Mouse (Mus musculus) activated CD4-positive, CD25-positive, alpha-beta regulatory T cell (primary cell): ENCODE results near the gene Rpusd1. TPM values are rescaled to one million over a fixed set of nuclear protein-coding genes. Genes with fewer than 3 reads are reported as not detected.

Experiments used
- polyA plus RNA-seq, 2 experiments: library from polyadenylated mRNA; unstranded; fragments of 100-300 nt; shearing (Covaris generic); gene quantifications; one replicate each; pipeline ENCODE4 v1.2.1; 2017

Rpusd1 gene
- polyA plus RNA-seq = 10 to 100 TPM; 15.3 to 15.4 TPM

DNA sequence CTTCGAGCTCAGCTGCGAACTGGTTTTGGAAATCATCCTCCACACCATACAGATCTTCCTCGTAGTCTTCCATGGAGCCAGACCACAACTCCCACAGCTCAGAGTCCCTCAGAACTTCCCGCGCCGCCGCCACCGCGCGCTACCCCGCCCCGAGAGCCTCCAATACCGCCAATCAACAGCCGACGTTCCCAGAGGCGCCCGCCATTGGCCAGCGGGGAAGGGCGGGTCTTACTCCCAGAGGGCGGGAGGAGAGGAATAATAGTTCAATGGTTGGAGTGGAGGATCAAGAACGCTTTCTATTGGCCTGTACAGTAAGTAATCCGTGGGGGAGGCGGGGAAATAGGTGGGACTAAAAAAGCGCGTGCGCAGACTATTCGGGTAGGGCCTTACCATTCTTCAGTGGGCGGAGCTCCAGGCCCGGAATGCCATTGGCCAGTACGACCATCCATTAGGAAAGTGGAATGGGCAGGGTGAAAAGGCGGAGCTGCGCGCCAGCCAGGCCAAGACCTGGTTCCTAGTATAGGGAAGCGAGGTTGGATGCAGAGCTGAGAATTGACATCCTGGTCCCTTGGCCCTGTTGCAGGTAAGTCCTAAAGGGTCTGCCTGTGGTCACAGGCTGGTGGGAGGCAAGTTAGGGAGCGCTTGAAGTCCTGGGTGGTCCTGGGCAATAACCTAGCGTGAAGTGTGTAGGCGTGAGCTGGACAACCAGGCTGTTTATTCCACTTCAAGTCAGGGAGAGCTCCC, at the start of gene Rpusd1, which contains the start of gene Chtf18:
TSS of gene Rpusd1 (plus strand) at position 406 of the 744 bp plus-strand sequence.
TSS of gene Chtf18 (minus strand) at position 155 of the 744 bp plus-strand sequence.

DNA sequence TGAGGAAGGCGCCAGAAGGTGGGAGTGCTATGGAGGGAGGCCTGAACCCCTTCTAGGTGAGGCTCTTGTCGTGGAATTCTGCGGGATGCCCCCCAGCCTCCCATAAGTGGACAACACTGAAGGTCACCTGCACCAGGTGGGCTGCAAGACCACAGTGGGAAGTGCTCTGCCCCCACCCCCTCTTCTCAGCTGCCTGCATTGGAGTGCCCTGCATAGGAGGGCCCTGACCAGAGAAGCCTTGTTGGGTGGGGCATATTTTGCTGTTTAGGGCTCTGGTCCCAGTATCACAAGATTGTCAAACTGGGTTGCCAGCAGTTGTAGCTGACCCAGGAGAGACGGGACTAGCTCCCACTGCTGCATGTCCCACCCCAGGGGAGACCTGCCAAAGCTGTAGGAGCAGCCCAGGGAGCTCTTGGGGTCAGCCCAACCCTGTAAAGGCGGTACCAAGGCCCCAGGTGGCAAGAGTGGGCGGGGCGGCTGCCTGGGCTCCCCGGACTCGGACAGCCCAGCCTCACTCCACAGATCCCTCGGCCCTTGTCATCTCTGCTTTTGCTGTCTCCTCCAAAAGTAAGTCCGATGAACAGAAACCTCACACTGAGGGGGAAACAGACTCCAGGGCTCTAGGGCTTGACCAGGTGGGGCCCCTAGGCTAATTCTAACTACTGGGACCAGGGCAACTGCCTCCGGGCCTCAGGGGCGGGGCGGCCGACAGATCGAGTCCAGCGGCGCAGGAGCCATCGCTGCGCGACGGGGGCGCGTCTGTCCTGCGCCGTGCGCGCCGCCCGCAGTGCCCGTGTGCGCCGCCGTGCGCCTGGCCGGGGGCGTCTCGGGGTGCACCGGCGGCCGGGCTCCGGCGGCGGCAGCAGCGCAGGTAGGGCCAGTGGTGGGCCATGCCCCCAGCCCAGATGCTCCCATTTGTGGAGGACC, 10.5 kb upstream of the Rpusd1 start, which contains the start of gene Gng13:
TSS of gene Gng13 (plus strand) at position 461 of the 927 bp plus-strand sequence.

DNA sequence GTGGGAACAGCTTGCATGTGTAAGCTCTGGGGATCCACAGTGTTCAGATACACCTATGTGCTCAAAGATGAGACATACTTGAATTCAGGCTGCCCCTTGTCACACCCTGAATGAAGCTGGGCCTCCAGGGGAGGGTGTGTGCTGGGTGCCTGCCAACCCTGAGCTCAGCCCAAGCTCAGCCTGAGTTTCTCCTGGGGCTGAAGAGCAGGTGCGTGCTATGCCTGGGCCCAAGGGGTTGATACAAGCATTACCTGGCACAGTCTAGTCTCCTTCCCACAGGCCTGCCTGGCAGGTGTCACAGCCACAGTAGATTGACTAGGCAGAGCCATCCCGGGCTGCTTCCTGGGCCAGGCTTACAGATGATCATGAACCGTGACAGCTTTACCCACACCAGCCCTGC, 8.3 kb downstream of the Rpusd1 start, which contains the start of gene Mslnl:
TSS of gene Mslnl (plus strand) at position 298 of the 400 bp plus-strand sequence.

DNA sequence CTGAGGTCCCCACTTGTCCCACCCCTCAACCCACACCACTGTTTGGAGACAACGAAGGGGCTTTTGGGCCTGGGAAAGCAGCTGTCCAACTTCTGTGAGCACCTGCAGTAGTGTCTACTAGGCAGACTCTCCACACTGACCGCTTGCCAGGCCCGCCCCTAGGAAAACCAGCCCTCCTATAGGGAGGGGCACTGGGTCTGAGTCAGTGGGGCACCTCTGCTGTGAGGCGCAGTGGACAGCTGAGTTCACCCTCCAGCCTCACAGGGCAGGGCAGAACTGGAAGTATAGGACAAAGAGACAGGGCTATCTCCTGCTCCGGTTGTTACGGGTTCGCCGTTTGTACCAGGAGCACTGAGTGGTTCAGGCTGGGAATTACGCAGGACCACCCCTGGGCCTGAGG, 26.8 kb downstream of the Rpusd1 start, which contains the start of gene Msln:
TSS of gene Msln (minus strand) at position 138 of the 400 bp plus-strand sequence.

GRCm38 (mm10) chr17:25773549-25774120, 46.2 kb downstream of the Rpusd1 start, which contains the start of gene Narfl:
Gene Narfl, plus strand, starts transcription at chr17:25773776.

Other genes starting within 250 kb of the Rpusd1 start
- gene Sstr5, start 230.4 kb upstream of the Rpusd1 start, polyA plus RNA-seq = under 1 TPM in 1 of 2 experiments, not detected in 1; 0.14 TPM
- gene Sox8, start 157.0 kb upstream of the Rpusd1 start, polyA plus RNA-seq = under 1 TPM in 1 of 2 experiments, not detected in 1; 0.11 TPM
- gene Lmf1, start 148.6 kb upstream of the Rpusd1 start, polyA plus RNA-seq = 10 to 100 TPM; 21.6 to 22.0 TPM
- gene Gng13, start 10.5 kb upstream of the Rpusd1 start, polyA plus RNA-seq = not detected
- 1 to 10 TPM; 5.2 to 5.4 TPM for gene Chtf18, start 251 bp upstream of the Rpusd1 start, polyA plus RNA-seq
- gene Mslnl, start 8.4 kb downstream of the Rpusd1 start, polyA plus RNA-seq = not detected
- gene Msln, start 26.7 kb downstream of the Rpusd1 start, polyA plus RNA-seq = under 1 TPM in 1 of 2 experiments, not detected in 1; 0.26 TPM
- 10 to 100 TPM; 18.7 to 25.8 TPM for gene Narfl, start 46.1 kb downstream of the Rpusd1 start, polyA plus RNA-seq
- gene Haghl, start 58.0 kb downstream of the Rpusd1 start, polyA plus RNA-seq = 10 to 100 TPM; 46.8 to 50.3 TPM
- gene Ccdc78, start 58.9 kb downstream of the Rpusd1 start, polyA plus RNA-seq = under 1 TPM; 0.59 to 0.72 TPM
- 100 to 1,000 TPM; 177 to 212 TPM for gene Fam173a, start 65.2 kb downstream of the Rpusd1 start, polyA plus RNA-seq
- 1 to 10 TPM in 1 of 2 experiments, not detected in 1; 1.1 TPM for gene AC134908.4, start 68.0 kb downstream of the Rpusd1 start, polyA plus RNA-seq
- gene Metrn, start 69.5 kb downstream of the Rpusd1 start, polyA plus RNA-seq = 10 to 100 TPM; 37.5 to 46.1 TPM
- gene Fbxl16, start 81.4 kb downstream of the Rpusd1 start, polyA plus RNA-seq = not detected
- gene Wdr24, start 96.0 kb downstream of the Rpusd1 start, polyA plus RNA-seq = 10 to 100 TPM; 22.8 to 29.5 TPM
- gene Jmjd8, start 101.2 kb downstream of the Rpusd1 start, polyA plus RNA-seq = 10 to 100 TPM; 16.2 to 25.7 TPM
- 100 to 1,000 TPM; 130 TPM for gene Stub1, start 105.7 kb downstream of the Rpusd1 start, polyA plus RNA-seq
- gene Rhbdl1, start 109.6 kb downstream of the Rpusd1 start, polyA plus RNA-seq = 1 to 10 TPM; 1.5 to 3.3 TPM
- gene Gm20683, start 114.1 kb downstream of the Rpusd1 start, polyA plus RNA-seq = 1 to 10 TPM; 2.5 to 3.2 TPM
- gene Rhot2, start 117.2 kb downstream of the Rpusd1 start, polyA plus RNA-seq = 10 to 100 TPM; 32.6 to 40.3 TPM
- gene Wdr90, start 133.8 kb downstream of the Rpusd1 start, polyA plus RNA-seq = 10 to 100 TPM in 1 of 2 experiments, 1 to 10 TPM in 1; 5.7 to 11.5 TPM
- 1 to 10 TPM; 4.5 to 5.5 TPM for gene Mcrip2, start 141.1 kb downstream of the Rpusd1 start, polyA plus RNA-seq
- 100 to 1,000 TPM in 1 of 2 experiments, 10 to 100 TPM in 1; 82.0 to 102 TPM for gene Mettl26, start 147.4 kb downstream of the Rpusd1 start, polyA plus RNA-seq
- 1 to 10 TPM; 1.5 to 1.9 TPM for gene Wfikkn1, start 153.2 kb downstream of the Rpusd1 start, polyA plus RNA-seq
- 10 to 100 TPM; 15.4 to 25.0 TPM for gene Rab40c, start 192.1 kb downstream of the Rpusd1 start, polyA plus RNA-seq
- 10 to 100 TPM; 25.0 to 52.5 TPM for gene Pigq, start 217.3 kb downstream of the Rpusd1 start, polyA plus RNA-seq
- not detected for gene Nhlrc4, start 217.3 kb downstream of the Rpusd1 start, polyA plus RNA-seq
- under 1 TPM in 1 of 2 experiments, not detected in 1; 0.17 TPM for gene A930017K11Rik, start 224.9 kb downstream of the Rpusd1 start, polyA plus RNA-seq